Mouse (Mus musculus) urinary bladder, postnatal 36 days (tissue): Measurements from ENCODE around the gene Fgfr3.

Experiments used
- DNase-seq, 2 experiments: peaks; one replicate each; pipeline ENCODE4 v3.0.0; 2022; ENCODE audit warnings: low spot score in 2 of 2, mixed read lengths in 1 of 2

The Fgfr3 gene

DNA sequence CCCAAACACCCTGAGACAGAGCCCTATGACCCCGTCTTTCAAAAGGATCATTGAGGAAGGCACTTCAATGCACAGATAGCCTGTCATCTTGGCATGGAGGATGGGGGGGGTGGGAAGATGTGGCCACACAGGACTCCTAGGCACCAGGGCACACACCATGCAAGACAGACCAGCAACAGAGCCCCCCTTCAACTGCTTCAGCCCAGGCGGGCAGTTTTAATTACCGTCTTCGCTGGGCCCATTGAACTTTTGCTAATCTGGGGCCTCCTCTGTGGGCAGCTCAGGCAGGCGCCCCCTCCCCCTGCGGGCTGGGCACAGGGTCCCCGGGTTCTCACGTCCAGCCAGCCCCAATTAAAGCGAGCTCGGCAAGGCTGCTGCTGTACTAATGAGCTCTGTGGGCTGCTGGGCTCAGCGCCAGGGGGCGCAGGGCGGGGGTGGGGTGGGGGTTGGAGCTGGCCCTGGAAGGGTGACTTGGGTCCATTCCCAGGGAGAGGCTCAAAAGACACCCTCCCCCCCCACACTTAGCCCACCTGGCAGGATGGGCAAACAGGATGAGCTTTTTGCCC lies 23.4 kb upstream of the Fgfr3 start:
- DNase-seq = no peak

DNA sequence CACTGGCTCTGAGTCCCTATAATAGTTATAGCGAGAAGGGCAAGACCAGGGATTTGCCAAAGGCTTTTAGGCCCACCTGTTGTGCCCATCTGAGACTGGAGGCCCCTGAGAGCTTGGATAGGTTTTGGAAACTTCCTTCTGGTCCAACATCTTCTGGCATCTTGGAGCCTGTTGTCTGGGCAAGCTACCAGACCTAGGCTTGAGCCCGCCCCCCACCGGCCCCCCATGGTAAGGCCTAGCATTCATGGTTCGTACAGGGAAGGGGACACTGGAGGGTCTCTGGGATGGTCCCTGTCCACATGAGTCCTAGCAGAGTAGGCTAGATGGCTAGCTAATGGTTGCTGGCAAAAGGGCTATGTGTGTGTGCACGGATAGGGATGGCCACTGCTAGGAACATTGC lies 22.8 kb upstream of the Fgfr3 start:
- no peak for DNase-seq

DNA sequence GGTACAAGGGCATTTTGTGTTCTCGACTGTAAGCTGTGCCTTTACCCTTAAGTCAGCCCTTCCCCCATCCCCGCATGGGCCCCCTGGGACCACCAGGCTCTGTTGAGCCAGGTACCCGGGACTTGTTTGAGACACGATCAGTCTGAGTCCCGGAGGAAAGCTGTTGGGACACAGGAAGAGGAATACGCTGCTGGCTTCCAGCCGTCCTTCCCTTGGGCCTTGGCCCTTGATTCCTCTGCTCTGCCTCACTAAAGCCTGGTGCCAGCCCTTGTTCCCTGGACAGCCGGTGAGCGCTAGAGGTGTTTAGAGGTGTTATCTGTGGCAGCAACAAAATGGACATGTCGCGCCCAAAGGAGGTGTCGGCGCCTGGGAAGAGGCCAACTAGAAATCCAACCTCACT lies 21.5 kb upstream of the Fgfr3 start:
- DNase-seq = no peak

DNA sequence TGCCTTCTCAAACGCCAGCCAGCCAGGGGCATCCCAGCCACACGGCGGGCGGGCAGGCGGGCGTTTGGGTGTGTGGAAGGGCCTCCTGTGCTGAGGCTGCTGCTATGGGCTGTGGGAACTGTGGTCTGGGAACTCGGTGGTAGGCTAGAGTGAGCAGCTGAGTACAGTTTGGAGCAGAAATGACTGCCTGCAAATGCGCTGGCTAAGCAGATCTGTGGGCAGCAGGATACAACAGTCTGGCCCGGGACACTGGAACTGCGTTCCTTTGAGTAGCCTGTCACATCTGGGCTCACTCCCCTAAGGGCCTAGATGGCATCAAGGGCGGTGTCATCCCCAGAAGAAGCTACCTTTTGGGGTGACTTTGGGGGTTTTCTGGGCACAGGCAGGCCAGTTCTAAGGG lies 19.6 kb upstream of the Fgfr3 start:
- no peak for DNase-seq

DNA sequence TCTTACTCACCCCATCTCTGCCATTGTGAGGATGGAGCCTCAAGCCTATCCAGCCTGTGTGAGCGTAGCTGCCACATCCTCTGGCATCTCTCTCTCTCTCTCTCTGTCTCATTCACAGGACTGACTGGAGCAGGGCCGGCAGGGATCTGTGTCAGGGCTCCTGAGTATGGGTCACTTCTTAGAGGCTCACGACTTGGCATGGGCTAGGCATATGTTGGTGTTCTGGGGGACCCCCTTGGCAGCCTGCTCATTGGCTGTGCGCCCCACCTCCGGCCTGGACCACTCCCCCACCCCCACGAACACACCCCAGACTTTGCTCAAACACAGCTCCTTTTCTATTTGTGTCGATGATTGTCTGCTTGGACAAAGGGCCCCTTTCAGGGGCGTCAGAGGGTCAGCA lies 17.5 kb upstream of the Fgfr3 start:
- DNase-seq = no peak

DNA sequence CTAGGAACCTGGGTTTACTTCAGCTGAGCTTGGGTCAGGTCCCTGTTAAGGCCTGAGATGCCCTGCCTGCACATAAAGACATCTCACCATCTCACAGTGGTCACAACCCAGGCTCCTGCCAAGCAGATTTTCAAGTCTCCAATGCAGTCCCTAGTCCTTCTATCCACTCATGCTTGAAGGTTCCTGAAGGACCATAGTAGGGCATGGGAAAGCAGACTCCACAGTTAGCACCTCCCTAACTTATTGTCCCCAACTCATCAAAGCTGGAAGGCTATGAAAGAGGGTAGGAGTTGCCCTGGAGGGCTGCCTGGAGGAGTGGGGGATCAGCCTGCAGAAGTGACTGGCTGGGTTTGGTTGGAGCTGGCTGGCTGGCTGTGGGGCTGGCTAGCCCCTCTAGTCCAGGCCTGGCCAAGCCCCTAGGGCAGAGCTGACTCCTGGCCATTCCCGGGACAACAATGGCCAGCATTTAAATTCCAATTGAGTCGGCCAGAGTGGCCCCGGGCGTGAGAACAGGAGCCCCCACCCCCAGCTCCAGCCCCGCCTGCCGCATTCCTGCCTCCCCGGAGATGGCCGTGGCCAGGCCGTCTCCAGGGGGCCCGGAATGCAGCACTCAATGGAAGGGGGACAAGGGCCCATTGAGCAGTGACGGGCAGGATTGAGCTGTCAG lies 16.4 kb upstream of the Fgfr3 start:
- DNase-seq = no peak

DNA sequence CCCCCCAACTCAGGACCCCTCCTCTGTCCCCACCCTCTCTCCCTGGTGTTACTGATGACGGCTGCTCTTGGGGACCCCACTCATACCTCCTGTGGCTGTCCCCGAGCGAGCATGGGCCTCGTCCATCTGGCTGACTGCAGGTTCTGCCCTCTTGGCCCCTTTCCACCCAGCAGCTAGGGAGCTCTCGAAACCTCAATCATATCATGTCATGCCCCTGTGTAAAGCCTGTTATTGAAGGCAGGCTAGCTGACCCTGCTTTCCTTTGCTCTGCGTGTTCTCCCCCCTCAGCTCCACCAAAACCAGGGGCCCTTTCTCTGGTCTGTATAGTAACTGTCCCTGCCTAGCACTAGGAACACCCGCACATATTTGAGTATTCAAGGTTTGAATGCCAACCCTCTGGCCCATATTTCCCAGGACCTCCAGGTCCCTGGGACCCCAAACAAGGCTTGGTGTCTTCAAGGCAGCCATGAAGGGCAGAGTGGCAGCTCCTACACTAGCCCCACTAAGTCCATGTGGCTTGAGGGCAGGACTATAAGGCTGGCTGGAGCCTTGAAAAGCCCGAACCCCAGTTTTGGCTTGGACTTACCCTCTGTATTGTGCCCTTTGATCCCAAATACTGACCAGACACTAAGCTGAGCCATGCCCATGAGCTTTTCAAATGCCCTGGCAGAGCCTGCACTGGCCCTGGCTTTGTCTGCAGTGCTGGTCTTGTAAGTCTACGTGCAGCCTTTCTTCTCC lies 15.7 kb upstream of the Fgfr3 start:
- no peak for DNase-seq

DNA sequence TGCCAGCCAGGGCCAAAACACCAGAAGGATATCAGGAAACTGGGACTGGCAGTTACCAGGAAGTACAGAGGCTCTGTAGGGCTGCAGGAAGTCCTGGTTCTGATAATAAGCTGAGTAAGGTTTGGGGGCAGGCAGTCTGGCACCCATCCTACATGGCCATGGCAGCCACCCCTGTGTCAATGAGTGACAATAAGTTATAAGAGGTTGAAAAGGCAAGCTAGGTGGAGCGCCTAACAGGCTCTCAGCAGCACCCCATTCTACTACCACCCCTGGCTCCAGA lies 15.2 kb upstream of the Fgfr3 start:
- DNase-seq = no peak

DNA sequence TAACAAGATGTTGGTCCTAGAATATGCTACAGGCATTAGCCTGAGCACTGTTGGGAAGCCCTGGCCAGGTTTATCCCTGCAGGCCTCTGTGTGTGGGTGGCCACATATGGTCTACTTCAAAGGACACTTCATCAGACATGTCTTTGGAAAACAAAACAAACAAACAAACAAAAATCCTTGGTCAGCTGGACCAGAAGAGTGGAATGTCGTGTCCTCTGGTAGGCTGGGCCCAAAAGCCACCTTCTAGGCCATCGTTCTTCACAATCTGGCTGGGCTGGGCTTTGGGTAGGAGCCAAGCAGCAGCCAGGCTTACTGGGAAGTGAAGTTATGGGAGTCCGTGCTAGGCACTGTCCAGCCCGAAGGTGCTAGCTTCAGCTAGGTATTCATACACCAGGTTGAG lies 14.3 kb upstream of the Fgfr3 start:
- no peak for DNase-seq

DNA sequence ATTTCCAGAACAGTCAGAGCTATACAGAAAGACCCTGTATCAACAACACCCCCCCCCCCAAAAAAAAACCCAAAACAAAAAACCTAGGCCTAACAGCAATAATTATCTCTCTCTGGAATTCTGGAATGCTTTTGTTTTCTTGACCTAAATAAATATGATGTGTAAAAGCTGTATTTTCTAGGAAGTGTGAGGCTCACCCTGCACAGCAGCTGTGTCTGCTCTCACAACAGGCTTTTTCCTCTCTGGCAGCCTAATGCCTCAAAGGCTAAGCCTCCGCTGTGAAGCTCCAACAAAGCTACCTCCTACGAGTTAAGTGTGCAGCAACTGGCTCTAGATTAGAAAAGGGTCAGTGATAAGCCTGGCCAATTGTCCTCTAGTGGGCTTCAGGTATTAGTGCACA lies 12.4 kb upstream of the Fgfr3 start:
- DNase-seq = no peak

DNA sequence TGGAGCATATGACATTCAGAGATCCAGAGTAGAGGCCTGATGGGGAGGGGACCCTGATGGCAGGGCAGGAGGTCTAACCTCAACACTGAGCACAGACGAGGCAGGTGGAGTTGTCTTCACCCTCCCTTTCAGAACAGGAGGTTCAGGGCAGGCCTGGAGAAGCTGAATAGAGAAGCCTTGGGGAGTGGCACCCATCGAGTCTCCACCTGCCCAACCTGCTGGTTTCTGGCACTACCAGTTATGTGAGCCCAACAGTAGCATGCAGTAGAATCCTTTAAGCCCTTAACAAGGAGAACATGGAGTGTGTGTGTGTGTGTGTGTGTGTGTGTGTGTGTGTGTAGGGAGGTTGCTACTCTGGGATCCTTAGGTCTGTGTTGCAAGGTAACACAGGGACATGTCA lies 8.9 kb upstream of the Fgfr3 start:
- peak in 1 of 2 experiments; percentile 75 for DNase-seq

DNA sequence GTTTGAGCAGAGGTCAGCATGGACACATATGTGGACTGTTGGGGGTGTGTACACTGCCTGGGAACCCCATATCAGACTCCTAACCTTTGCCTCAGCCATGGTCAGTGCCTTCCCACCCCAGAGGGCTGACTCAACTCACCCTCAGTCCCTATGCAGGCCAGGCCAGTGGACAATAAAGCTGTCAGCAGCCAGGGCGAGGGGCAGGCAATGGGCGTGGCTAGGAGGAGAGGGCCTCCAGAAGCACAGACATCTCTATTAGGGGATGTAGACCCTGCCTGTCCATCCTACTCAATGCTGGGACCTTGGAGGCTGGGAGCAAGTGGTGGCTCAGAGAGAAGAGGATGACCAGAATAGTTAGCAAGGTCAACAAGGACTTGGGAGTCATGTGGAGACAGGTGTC lies 6.3 kb upstream of the Fgfr3 start:
- DNase-seq = no peak

DNA sequence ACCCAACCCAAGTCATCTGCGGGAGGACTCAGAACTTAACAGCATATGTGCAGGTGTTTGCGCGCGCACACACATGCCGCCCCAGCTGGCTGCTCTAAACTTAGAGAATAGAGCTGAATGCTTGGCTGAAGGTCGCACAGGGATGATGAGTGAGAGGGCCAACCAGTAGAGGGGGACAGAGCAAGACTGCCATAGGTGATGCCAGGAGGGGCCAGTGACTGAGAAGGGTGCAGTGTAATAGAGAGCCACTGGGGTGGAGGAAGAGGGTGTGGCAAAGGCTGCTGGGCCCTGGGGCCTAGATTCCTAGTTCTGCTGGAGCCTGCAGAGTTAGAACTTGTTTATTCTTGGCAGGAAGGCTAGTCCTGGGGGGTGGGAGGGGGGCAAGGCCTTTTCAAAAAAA lies 5.0 kb upstream of the Fgfr3 start:
- peak in 1 of 2 experiments; percentile 52 for DNase-seq

DNA sequence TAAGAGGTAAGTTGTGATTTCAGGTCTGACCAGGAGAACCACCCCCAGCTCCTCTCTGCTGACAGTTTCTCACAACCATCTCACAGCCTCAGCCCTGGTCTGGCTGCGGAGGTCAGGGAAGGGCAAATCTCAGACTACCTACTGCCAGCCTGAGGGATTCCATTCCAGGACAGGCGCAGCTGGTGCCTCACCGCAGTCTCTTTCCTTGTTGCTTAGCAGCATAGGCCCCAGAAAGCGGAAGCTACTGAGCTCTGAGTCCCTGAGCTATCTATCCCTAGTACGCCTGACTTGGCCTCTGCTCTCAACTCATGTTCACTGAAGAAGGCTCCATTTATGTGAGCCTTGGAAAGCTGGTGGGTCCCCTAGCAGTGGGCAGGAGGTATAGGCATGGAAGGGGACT lies 3.0 kb upstream of the Fgfr3 start:
- no peak for DNase-seq

DNA sequence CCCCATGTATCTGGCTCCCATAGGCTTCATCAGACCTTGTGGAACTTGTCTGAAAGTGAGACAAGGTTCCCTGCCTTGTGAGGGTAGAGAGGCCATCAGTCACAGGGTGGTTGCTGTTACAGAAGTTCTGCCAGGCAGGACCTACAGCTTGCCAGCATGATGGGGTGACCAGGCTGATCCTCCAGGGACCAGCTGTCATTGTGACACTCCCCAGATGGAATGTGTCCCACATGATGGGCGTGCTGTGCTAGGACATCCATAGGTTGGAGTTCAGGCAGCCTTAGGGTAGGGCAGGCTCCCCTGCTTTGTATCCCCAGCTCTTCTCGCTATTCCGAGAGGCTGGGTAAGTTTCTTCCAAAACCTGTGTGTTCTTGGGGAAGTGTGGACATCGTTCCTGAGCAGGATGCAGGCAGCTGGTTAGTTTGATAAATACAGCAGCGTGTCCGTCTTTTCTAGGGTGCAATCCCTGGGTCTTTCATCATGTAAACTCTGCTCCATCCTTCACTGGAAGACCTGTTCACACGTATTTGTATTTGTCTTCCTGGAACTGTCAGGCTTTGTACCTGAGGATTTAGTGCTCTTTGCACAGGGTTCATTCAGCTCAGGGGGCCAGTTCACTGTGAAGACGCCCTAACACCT lies 503 bp upstream of the Fgfr3 start:
- DNase-seq = no peak

DNA sequence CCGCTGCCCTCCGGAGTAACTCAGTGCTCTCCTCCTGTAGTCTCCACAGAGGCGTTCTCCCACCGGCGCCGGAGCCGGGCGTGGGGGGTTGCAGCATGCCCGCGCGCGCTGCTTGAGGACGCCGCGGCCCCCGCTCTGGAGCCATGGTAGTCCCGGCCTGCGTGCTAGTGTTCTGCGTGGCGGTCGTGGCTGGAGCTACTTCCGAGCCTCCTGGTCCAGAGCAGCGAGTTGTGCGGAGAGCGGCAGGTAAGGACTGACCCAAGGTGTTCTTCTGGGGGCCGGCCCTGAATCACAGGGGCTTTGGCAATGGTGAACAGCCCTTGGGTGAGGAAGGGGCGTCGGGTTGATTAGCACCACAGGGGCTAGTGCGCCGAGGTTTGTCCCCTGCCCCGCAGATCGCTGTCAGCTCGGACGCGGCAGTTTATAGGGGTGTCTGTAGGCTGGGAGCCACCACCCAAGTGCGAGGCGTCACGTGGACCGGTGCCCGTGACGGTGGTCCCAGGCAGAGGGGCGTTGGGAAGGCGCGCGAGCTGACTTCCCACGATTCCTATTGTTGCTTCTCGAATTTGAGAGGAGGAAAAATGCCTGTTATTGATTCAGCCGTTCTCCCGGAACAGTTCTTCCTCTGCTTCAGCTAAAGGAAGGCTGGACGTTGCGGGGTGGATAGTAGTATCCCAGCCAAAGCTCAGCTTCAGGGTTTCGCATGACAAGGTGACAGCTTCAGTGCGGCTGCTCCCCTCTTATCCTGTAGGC lies 968 bp downstream of the Fgfr3 start:
- DNase-seq = no peak

DNA sequence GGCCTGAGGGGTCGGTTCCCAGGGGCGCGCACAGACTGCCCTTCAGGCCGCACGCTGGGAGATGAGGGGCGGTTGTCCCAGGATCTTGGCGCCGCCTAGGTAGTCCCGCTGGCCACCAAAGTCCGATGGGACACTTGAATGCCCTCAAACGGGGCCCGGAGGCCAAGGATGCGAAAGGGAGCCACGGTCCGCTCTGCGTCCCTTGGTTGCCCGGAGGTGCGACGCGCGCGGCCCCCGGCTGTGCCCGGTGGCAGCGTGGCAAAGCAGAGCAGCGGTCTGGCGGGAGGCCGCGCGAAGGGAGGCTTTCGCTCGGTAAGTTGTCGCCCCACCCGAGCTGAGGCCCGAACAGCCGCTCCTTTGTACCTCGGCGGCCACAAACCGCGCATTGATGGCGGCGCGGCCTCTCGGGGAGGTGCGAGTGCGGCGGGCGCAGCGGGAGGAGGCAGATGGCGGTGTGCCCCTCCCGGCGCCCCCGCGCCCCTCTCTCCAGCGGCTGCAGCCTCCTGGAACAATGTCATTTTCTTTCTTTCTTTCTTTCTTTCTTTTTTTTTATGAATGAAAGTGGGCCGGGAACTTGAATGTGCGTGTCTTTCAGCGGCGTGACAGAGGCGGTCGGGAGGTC lies 1.7 kb downstream of the Fgfr3 start:
- DNase-seq = no peak

DNA sequence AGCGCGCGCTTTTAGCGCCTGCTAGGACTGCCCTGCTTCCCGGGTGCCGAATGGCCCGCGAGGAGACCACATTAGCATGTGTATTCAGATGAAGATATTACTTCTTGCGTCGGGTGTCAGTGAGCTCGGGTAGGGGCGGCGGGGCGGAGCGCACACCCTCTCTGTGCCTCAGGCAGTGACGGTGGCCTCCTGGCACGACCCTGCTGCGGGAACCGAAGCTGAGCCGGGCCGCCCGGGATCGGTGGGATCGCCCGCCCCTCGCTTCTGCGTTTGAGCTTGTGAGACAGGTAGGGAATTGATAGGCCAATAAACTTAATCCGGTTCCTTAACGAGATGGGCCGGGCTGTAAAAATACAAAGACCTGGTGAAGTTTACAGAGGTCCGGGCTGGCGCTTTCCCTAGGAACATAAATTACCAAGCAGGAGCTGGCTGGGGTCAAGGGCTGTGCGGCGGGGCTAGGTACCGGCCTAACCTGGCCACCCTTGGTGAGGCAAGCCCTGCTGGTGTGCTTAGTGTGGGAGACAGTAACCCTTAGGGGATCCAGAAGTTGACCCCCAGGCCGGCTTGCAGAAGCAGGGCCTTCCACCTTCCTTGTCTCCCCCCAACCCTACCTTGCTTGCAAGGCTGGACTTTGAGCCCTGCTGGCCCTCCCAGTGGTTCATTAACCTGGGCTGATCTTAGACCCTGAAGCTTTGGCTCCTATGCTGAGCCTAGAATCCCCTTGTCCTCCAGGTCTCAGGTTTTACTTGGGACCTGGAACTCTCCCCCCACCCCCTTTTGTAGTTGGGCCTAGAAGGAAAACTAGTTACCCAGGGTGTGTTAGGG lies 2.4 kb downstream of the Fgfr3 start:
- DNase-seq = no peak

DNA sequence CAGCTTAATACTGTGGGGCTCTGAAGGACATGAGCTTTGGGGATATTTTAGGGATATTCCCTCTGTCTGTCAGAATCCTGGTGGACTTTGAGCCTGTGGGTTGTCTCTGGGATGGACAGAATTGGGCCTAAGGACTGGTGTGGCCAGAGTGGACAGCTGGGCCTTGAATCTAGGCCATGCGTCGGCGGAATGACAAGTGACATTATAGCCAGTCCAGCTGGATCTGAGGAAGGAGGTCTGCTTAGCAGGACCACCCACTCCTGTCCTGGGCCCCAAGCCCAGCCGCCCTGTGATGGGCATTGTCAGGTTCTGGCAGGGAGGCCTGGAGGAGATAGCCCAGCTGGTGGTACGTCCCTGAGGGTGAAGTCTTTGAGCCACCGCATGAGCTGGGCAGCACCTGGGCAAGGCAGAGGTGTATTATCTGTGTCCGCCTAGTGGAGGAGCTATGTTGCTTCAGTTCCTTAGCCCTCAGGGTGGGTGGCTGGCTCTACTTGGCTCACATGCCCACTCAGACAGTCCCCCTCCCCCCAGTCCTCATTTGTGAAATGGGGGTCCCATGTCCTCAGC lies 4.7 kb downstream of the Fgfr3 start:
- no peak for DNase-seq

DNA sequence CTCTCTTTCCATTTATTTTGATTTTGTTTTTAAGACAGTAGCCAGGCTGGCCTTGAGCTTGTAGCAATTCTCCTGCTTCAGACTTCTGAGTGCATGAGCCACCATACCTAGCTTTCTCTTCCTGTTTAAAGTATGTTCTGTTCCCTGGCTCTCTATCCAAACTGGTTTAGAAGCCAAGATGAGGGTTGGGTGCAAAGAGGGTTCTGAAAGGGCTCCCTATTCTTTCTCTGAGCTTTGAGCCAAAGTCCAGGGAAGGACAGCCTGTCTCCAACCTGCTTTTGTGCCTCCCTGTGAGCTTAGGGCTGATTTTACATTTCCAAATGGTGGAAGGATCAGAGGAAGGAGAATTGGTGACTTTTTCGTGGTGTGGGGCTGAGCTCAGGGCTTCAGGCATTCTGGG lies 5.4 kb downstream of the Fgfr3 start:
- DNase-seq = no peak

DNA sequence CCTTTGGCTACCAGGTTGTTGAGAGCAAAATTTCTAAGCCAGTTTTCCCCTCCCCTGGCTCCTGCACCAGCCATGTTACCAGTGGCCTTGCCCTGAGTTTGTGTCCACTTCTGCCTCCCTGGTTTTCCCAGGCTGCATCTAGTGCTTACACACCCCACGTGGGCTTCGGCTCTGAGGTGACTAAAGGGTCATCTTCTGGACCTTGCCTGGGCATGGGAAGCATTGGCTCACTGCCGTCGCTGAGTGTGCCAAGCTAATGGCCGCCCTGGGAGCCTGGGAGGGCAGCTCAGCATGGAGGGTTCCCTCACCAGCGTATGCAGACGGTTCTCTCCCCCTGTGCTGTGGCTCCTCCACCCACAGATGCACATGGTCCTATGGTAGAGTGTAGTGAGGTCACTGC lies 7.4 kb downstream of the Fgfr3 start:
- no peak for DNase-seq
